Mouse (Mus musculus) WW6 (cell line): ENCODE measurements around the gene Lrch4.

Source experiments
- DNase-seq: peaks from one replicate; pipeline ENCODE4 v3.0.0-alpha.2; 2013; ENCODE audit warnings: low read depth, low spot score

Gene Lrch4

DNA sequence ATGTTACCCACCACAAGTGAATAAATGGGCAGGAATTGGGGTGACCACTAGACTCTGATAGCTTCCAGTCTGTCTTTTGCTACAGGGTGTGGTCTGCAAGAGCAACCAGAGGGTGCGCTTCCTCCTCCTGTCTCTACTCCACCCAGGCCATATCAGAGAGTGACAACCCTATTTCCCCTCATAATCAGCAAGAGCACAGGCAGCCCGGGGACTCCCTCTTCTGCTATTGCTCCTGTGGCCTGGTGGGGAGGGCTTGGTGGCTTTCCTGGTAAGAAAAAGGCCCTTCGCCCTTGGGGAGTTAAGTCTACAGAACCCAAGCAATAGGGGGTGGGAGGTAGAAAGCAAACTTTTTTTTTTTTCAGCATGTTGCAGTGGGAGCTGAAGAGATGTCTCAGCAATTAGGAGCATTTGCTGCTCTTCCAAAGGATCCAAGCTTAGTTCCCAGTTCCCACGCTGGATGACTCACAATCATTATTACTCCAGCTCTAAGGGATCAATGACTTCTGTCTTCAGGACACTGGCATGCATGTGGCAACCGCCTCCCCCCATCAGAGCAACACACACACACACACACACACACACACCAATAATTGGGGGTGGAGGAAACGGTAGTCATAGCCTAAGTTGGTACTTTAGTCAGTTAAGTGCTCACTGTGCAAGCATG is 57.3 kb downstream of the Lrch4 start:
- DNase-seq: no peak

- DNase-seq: no peak
Measured at GRCm38 (mm10) chr5:137689974-137690373, 61.1 kb downstream of the Lrch4 start.

GRCm38 (mm10) chr5:137690531-137690930 is 61.6 kb downstream of the Lrch4 start:
- DNase-seq: no peak
